Mouse (Mus musculus) CH12F3 (cell line): ENCODE results near the gene B4galnt4.

Source experiments
- in situ Hi-C: fragments of 300-500 bp; cut with MboI; formaldehyde crosslinking; loops from 2 replicates; pipeline ENCODE4 v1.14.3; 2020; ENCODE audit warnings: low sequenced_read_pairs

The B4galnt4 gene

GRCm38 (mm10) chr7:141040867-141041606, 19.9 kb upstream of the B4galnt4 start:
- in situ Hi-C loops, result no loop called here

- in situ Hi-C loops, result no loop called here
Measured at GRCm38 (mm10) chr7:141041661-141042060, 19.2 kb upstream of the B4galnt4 start.

- in situ Hi-C loops, result no loop called here
Measured at GRCm38 (mm10) chr7:141042539-141042938, 18.4 kb upstream of the B4galnt4 start.

- in situ Hi-C loops, result loop anchor here (5.0 kb wide), 2 partner anchors 35 to 90 kb away; partner anchors contain the start of genes Gm45717, Ifitm2 and Ifitm3
Measured at GRCm38 (mm10) chr7:141046931-141047580, 13.8 kb upstream of the B4galnt4 start.

GRCm38 (mm10) chr7:141047581-141048225, 13.2 kb upstream of the B4galnt4 start:
- in situ Hi-C loops, result loop anchor here (5.0 kb wide), 2 partner anchors 35 to 90 kb away; partner anchors contain the start of genes Gm45717, Ifitm2 and Ifitm3

GRCm38 (mm10) chr7:141048226-141049218, 12.4 kb upstream of the B4galnt4 start:
- in situ Hi-C loops, result loop anchor here (5.0 kb wide), 2 partner anchors 36 to 91 kb away; partner anchors contain the start of genes Gm45717, Ifitm2 and Ifitm3

GRCm38 (mm10) chr7:141049326-141049725, 11.6 kb upstream of the B4galnt4 start:
- in situ Hi-C loops, result loop anchor here (5.0 kb wide), 2 partner anchors 37 to 92 kb away; partner anchors contain the start of genes Gm45717, Ifitm2 and Ifitm3

GRCm38 (mm10) chr7:141051060-141051685, 9.7 kb upstream of the B4galnt4 start:
- in situ Hi-C loops, result loop anchor here (5.0 kb wide), 1 partner anchor 209 kb away; no protein-coding TSS in a partner anchor

GRCm38 (mm10) chr7:141052016-141052415, 8.9 kb upstream of the B4galnt4 start:
- in situ Hi-C loops, result loop anchor here (5.0 kb wide), 1 partner anchor 210 kb away; no protein-coding TSS in a partner anchor

GRCm38 (mm10) chr7:141052421-141052820, 8.5 kb upstream of the B4galnt4 start:
- in situ Hi-C loops, result loop anchor here (5.0 kb wide), 1 partner anchor 210 kb away; no protein-coding TSS in a partner anchor

- in situ Hi-C loops, result no loop called here
Measured at GRCm38 (mm10) chr7:141055785-141056184, 5.1 kb upstream of the B4galnt4 start.

- in situ Hi-C loops, result no loop called here
Measured at GRCm38 (mm10) chr7:141056976-141057375, 3.9 kb upstream of the B4galnt4 start.

- in situ Hi-C loops, result no loop called here
Measured at GRCm38 (mm10) chr7:141057541-141057940, 3.4 kb upstream of the B4galnt4 start.

GRCm38 (mm10) chr7:141058601-141059341, 2.1 kb upstream of the B4galnt4 start:
- in situ Hi-C loops, result no loop called here

- in situ Hi-C loops, result no loop called here
Measured at GRCm38 (mm10) chr7:141059929-141060328, 975 bp upstream of the B4galnt4 start.

- in situ Hi-C loops, result no loop called here
Measured at GRCm38 (mm10) chr7:141061269-141061692, 377 bp downstream of the B4galnt4 start.

GRCm38 (mm10) chr7:141062525-141062924, 1.6 kb downstream of the B4galnt4 start:
- in situ Hi-C loops, result no loop called here

- in situ Hi-C loops, result no loop called here
Measured at GRCm38 (mm10) chr7:141063353-141063752, 2.4 kb downstream of the B4galnt4 start.

GRCm38 (mm10) chr7:141064175-141064574, 3.3 kb downstream of the B4galnt4 start:
- in situ Hi-C loops, result no loop called here
